Comparison of ENCODE assay signal across 19 mouse cellular contexts in the genomic region with DNA sequence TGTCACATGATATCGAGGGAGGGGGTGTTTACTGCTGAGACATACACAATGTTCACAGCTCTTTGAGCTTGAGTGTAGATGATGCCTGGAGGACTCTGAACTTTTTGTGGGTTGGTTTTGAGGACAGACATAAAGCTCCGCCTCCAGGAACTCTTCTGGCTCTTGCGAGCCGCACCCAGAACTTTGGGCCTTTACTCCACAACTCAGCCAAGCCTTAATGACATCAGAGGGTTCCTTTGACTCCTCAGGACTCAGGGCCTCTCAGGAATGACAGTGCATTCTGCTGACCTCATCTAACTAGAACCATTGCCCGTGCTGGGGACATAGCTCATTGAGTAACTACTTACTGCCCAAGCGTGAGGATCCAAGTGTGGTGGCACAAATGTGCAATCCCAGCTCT. TPM values are rescaled to one million over a fixed set of nuclear protein-coding genes. Genes with fewer than 3 reads are reported as not detected.
DNase-seq lines count a peak whose midpoint lies in the region; ATAC-seq and TF ChIP-seq lines count a peak whose summit lies in the region.
"Had no signal": no experiment of that assay in that cellular context is flagged by ENCODE, and none has a peak within 500 bp of the region (broad histone marks: within the 10 kb centered on the region; RNA-seq: fewer than 3 reads in every experiment).

No protein-coding gene starts in this region.

- ATAC-seq in kidney, postnatal 0 days (replicated peaks; ENCODE audit: low FRiP score, low read depth), result peak; percentile 31
- no peak for ATAC-seq in kidney, embryonic 14.5 days (ENCODE audit: low FRiP score, low TSS enrichment)
- ATAC-seq in intestine, embryonic 15.5 days, result peak; percentile 82
- ATAC-seq in hindbrain, embryonic 16.5 days, result no peak
- ATAC-seq: liver, embryonic 12.5 days; midbrain, embryonic 15.5 days had no signal

- no peak for DNase-seq in kidney, postnatal 0 days (ENCODE audit: low spot score)
- peak; percentile 28 for DNase-seq in ZHBTc4 (ENCODE audit: low read depth, low spot score)
- DNase-seq in embryo, embryonic 10.5 days (ENCODE audit: low spot score), result no peak
- DNase-seq: adrenal gland, postnatal 25 days; cerebellum, adult 18-20 months; gastrocnemius, postnatal 14 days; kidney, postnatal 10 days; lung, embryonic 14.5 days; thymus, adult 18-20 months had no signal

- H3K27me3 ChIP-seq in kidney, postnatal 0 days (ENCODE audit: insufficient read depth, low read length), result no peaks in the 10 kb centered on the region
- H3K27me3 ChIP-seq in kidney, embryonic 14.5 days (ENCODE audit: control insufficient read depth, insufficient read depth, low read length), result no peaks in the 10 kb centered on the region
- no peaks in the 10 kb centered on the region for H3K27me3 ChIP-seq in intestine, embryonic 15.5 days (replicated peaks)
- no peaks in the 10 kb centered on the region for H3K27me3 ChIP-seq in small intestine, adult 2 months (ENCODE audit: control insufficient read depth, insufficient read depth, low read length)
- no peaks in the 10 kb centered on the region for H3K27me3 ChIP-seq in hindbrain, embryonic 16.5 days (replicated peaks; ENCODE audit: control insufficient read depth, insufficient read depth, low read length)
- H3K27me3 ChIP-seq: forebrain, embryonic 12.5 days; liver, embryonic 12.5 days; megakaryocyte, embryonic 14.5 days; midbrain, embryonic 15.5 days had no signal

- H3K9me3 ChIP-seq in kidney, postnatal 0 days (replicated peaks; ENCODE audit: low read length), result no peaks in the 10 kb centered on the region
- no peaks in the 10 kb centered on the region for H3K9me3 ChIP-seq in kidney, embryonic 14.5 days (ENCODE audit: control insufficient read depth, low read length)
- H3K9me3 ChIP-seq in intestine, embryonic 15.5 days, result no peaks in the 10 kb centered on the region
- H3K9me3 ChIP-seq in hindbrain, embryonic 16.5 days (ENCODE audit: control insufficient read depth, low read length), result 0 out of 2 replicates have a peak, but pooled peaks cover 5% of the 10 kb centered on the region
- H3K9me3 ChIP-seq: forebrain, embryonic 12.5 days; hindbrain, embryonic 10.5 days; liver, embryonic 12.5 days; midbrain, embryonic 15.5 days had no signal

- no peak for TF ChIP-seq CTCF in kidney, postnatal 0 days (IDR thresholded peaks at IDR 0.05; ENCODE audit: low read depth)
- TF ChIP-seq CTCF in small intestine, adult 2 months (IDR thresholded peaks at IDR 0.05; ENCODE audit: extremely low read depth, insufficient read length, insufficient replicate concordance, low read depth, low read length), result no peak

- no peak overlapping the region for H3K4me2 ChIP-seq in kidney, postnatal 0 days (ENCODE audit: low read length)
- no peak overlapping the region for H3K4me2 ChIP-seq in kidney, embryonic 14.5 days (replicated peaks; ENCODE audit: low read depth, low read length)
- no peak overlapping the region for H3K4me2 ChIP-seq in intestine, embryonic 15.5 days (replicated peaks)
- H3K4me2 ChIP-seq in hindbrain, embryonic 16.5 days (ENCODE audit: low read length), result no peak overlapping the region
- H3K4me2 ChIP-seq: forebrain, embryonic 12.5 days; liver, embryonic 12.5 days; lung, embryonic 14.5 days; midbrain, embryonic 15.5 days had no signal

- WGBS in kidney, postnatal 0 days, result 81% methylated on average over 6 of the region's 6 CpGs
- WGBS in kidney, embryonic 14.5 days, result 92% methylated on average over 6 of the region's 6 CpGs
- WGBS in intestine, embryonic 15.5 days, result 83% methylated on average over 6 of the region's 6 CpGs
- 29% methylated on average over 6 of the region's 6 CpGs for WGBS in small intestine, adult 2 months
- WGBS in hindbrain, embryonic 16.5 days, result 93% methylated on average over 6 of the region's 6 CpGs

- no peak overlapping the region for H3K4me3 ChIP-seq in kidney, postnatal 0 days (replicated peaks; ENCODE audit: low read depth, low read length)
- no peak overlapping the region for H3K4me3 ChIP-seq in kidney, embryonic 14.5 days (ENCODE audit: low read length)
- no peak overlapping the region for H3K4me3 ChIP-seq in intestine, embryonic 15.5 days (replicated peaks)
- H3K4me3 ChIP-seq in small intestine, adult 2 months (ENCODE audit: low read depth, low read length), result no peak overlapping the region
- no peak overlapping the region for H3K4me3 ChIP-seq in hindbrain, embryonic 16.5 days (ENCODE audit: low read length)
- H3K4me3 ChIP-seq: forebrain, embryonic 12.5 days; hindbrain, embryonic 10.5 days; liver, embryonic 12.5 days; midbrain, embryonic 15.5 days; myocyte had no signal

- TF ChIP-seq POLR2A in small intestine, adult 2 months (IDR thresholded peaks at IDR 0.05; ENCODE audit: low read depth, low read length), result no peak

- no peak overlapping the region; the same call in 1 of the 2 replicates for H3K27ac ChIP-seq in kidney, postnatal 0 days
- H3K27ac ChIP-seq in kidney, embryonic 14.5 days (ENCODE audit: low read depth, low read length), result no peak overlapping the region
- no peak overlapping the region for H3K27ac ChIP-seq in intestine, embryonic 15.5 days
- H3K27ac ChIP-seq in small intestine, adult 2 months (ENCODE audit: insufficient read depth, low read depth, low read length), result peak overlapping the region; percentile 76
- H3K27ac ChIP-seq in hindbrain, embryonic 16.5 days (ENCODE audit: low read depth, low read length), result no peak overlapping the region
- H3K27ac ChIP-seq: forebrain, embryonic 12.5 days; hindbrain, embryonic 10.5 days; liver, embryonic 12.5 days; midbrain, embryonic 15.5 days had no signal

- no peak overlapping the region for H3K9ac ChIP-seq in kidney, postnatal 0 days (ENCODE audit: low read depth, low read length)
- no peak overlapping the region for H3K9ac ChIP-seq in kidney, embryonic 14.5 days (ENCODE audit: low read depth, low read length)
- H3K9ac ChIP-seq in intestine, embryonic 15.5 days, result no peak overlapping the region
- no peak overlapping the region for H3K9ac ChIP-seq in hindbrain, embryonic 16.5 days (ENCODE audit: low read depth, low read length)
- H3K9ac ChIP-seq: forebrain, embryonic 12.5 days; liver, embryonic 12.5 days; lung, embryonic 14.5 days; midbrain, embryonic 15.5 days had no signal

- no peaks in the 10 kb centered on the region for H3K36me3 ChIP-seq in kidney, postnatal 0 days (ENCODE audit: insufficient read depth, low read length)
- H3K36me3 ChIP-seq in kidney, embryonic 14.5 days (ENCODE audit: control insufficient read depth, insufficient read depth, low read length), result no peaks in the 10 kb centered on the region
- no peaks in the 10 kb centered on the region for H3K36me3 ChIP-seq in intestine, embryonic 15.5 days
- no peaks in the 10 kb centered on the region for H3K36me3 ChIP-seq in small intestine, adult 2 months (ENCODE audit: control insufficient read depth, insufficient read depth, low read length)
- no peaks in the 10 kb centered on the region for H3K36me3 ChIP-seq in hindbrain, embryonic 16.5 days (ENCODE audit: control insufficient read depth, insufficient read depth, low read length)
- H3K36me3 ChIP-seq: forebrain, embryonic 12.5 days; hindbrain, embryonic 10.5 days; liver, embryonic 12.5 days; midbrain, embryonic 15.5 days had no signal

- peaks cover 20% of the 10 kb centered on the region; the same call in 1 of the 2 replicates for H3K4me1 ChIP-seq in kidney, postnatal 0 days (replicated peaks; ENCODE audit: insufficient read depth, low read length)
- peaks cover 19% of the 10 kb centered on the region for H3K4me1 ChIP-seq in kidney, embryonic 14.5 days (ENCODE audit: control insufficient read depth, insufficient read depth, low read length)
- peaks cover 24% of the 10 kb centered on the region for H3K4me1 ChIP-seq in intestine, embryonic 15.5 days (replicated peaks)
- H3K4me1 ChIP-seq in small intestine, adult 2 months (ENCODE audit: control insufficient read depth, insufficient read depth, insufficient read length, low read length), result peaks cover 30% of the 10 kb centered on the region
- H3K4me1 ChIP-seq in hindbrain, embryonic 16.5 days (ENCODE audit: control insufficient read depth, insufficient read depth, low read depth, low read length), result no peaks in the 10 kb centered on the region
- H3K4me1 ChIP-seq: forebrain, embryonic 12.5 days; midbrain, embryonic 15.5 days had no signal

RNA-seq across cellular contexts. Expression of a gene that starts 25.7 kb away (rescaled TPM):
- polyA plus RNA-seq in kidney, postnatal 0 days (2015; fragmentation: Nextera tagmentation; extraction: Ambion mirVana), result 15.6 and 16.2 TPM in 2 replicates
- 11.6 and 14.6 TPM in 2 replicates for polyA plus RNA-seq in kidney, embryonic 14.5 days (2014; fragmentation: Nextera tagmentation; extraction: Ambion mirVana)
- polyA plus RNA-seq in intestine, embryonic 15.5 days (2015; fragmentation: Nextera tagmentation; extraction: Ambion mirVana), result 14.1 and 16.1 TPM in 2 replicates
- polyA plus RNA-seq in small intestine, adult 2 months (2012; rRNA removed), result 50.5 and 91.6 TPM in 2 replicates
- 8.0 and 8.2 TPM in 2 replicates for polyA plus RNA-seq in hindbrain, embryonic 16.5 days (2015; fragmentation: Nextera tagmentation; extraction: Ambion mirVana)

Comparison
In these comparisons a context has a peak if more than half of its experiments do, and no peak if none do; other contexts are left out.
1. ATAC-seq: peak in kidney, postnatal 0 days (single experiment) and intestine, embryonic 15.5 days (single experiment); none in kidney, embryonic 14.5 days (single experiment) and hindbrain, embryonic 16.5 days (single experiment).